Mouse (Mus musculus) ES-E14 (cell line): ENCODE data around the gene E2f4. TPM values are rescaled to one million over a fixed set of nuclear protein-coding genes. Genes with fewer than 3 reads are reported as not detected.

Source experiments
- DNase-seq: peaks from one replicate; pipeline ENCODE4 v3.0.0-alpha.2; 2013; ENCODE audit warnings: low read depth, low spot score
- H3K27ac ChIP-seq: 2 replicates; pipeline ENCODE4 v1.5.1; 2012; ENCODE audit warnings: low read depth, mild to moderate bottlenecking, low read length, moderate library complexity, mixed read lengths; ENCODE audit not compliant: poor library complexity, insufficient read depth, severe bottlenecking
- H3K36me3 ChIP-seq: 2 replicates; pipeline ENCODE4 v1.6.1; 2012; ENCODE audit warnings: mild to moderate bottlenecking, low read length, moderate library complexity, mixed read lengths; ENCODE audit not compliant: control insufficient read depth, poor library complexity, insufficient read depth, severe bottlenecking
- H3K4me1 ChIP-seq, 2 experiments: fragments of 150-350 bp in 1 of 2; sonication (generic) in 1 of 2; 2 replicates each; pipeline ENCODE4 v1.6.1; 2012; ENCODE audit warnings: low read length in 2 of 2, mild to moderate bottlenecking in 1 of 2, mixed read lengths in 1 of 2; ENCODE audit not compliant: control insufficient read depth in 2 of 2, insufficient read depth in 2 of 2, poor library complexity in 1 of 2
- H3K4me3 ChIP-seq, 2 experiments: fragments of 150-350 bp in 1 of 2; sonication (generic) in 1 of 2; 2 replicates each; pipeline ENCODE4 v1.5.1; 2012; ENCODE audit warnings: low read length in 2 of 2, low read depth in 1 of 2, mild to moderate bottlenecking in 1 of 2, mixed read lengths in 1 of 2; ENCODE audit not compliant: insufficient read depth in 1 of 2, poor library complexity in 1 of 2, severe bottlenecking in 1 of 2
- H3K9ac ChIP-seq: 2 replicates; pipeline ENCODE4 v1.6.1; 2012; ENCODE audit warnings: low read depth, mild to moderate bottlenecking, low read length, mixed read lengths; ENCODE audit not compliant: poor library complexity, insufficient read depth, severe bottlenecking
- H3K9me3 ChIP-seq: fragments of 150-350 bp; sonication (generic); 2 replicates; pipeline ENCODE4 v1.6.1; 2012; ENCODE audit warnings: low read depth, mild to moderate bottlenecking, low read length; ENCODE audit not compliant: control insufficient read depth, insufficient read depth
- CHD2 ChIP-seq: IDR thresholded peaks from 2 replicates; pipeline ENCODE4 v1.6.1; 2014; ENCODE audit warnings: mild to moderate bottlenecking, low read depth, low read length, inconsistent platforms
- HCFC1 ChIP-seq: IDR thresholded peaks from 2 replicates; pipeline ENCODE4 v1.6.1; 2012; ENCODE audit warnings: low read length, inconsistent platforms, borderline replicate concordance; ENCODE audit not compliant: insufficient read depth
- MAFK ChIP-seq: IDR thresholded peaks from 2 replicates; pipeline ENCODE4 v1.6.1; 2014; ENCODE audit warnings: mild to moderate bottlenecking, low read depth, low read length, inconsistent platforms; ENCODE audit not compliant: insufficient read depth
- ZC3H11A ChIP-seq: IDR thresholded peaks from 2 replicates; pipeline ENCODE4 v1.6.1; 2012; ENCODE audit warnings: low read depth, mild to moderate bottlenecking, inconsistent platforms, low read length, borderline replicate concordance
- ZNF384 ChIP-seq: IDR thresholded peaks from 2 replicates; pipeline ENCODE4 v1.6.1; 2012; ENCODE audit warnings: low read depth, low read length, inconsistent platforms
- in situ Hi-C, 2 experiments: fragments of 600-800 bp; cut with MboI; formaldehyde crosslinking; loops; one replicate each; pipeline ENCODE4 v1.15.1; 2025; ENCODE audit warnings: low sequenced_read_pairs in 2 of 2, inconsistent platforms in 1 of 2; ENCODE audit not compliant: unreplicated experiment in 2 of 2
- total RNA-seq: library from RNA; depleted of rRNA; stranded (reverse); fragments of 300-350 nt; gene quantifications from 2 replicates; pipeline ENCODE4 v1.2.3, GENCODE M21; 2012; rRNA removed

The E2f4 gene
- total RNA-seq: 66.8 and 67.1 TPM in 2 replicates

GRCm38 (mm10) chr8:105297511-105298192 lies at the start of gene E2f4:
E2f4 (plus strand) TSS chr8:105297663.
- H3K9ac ChIP-seq: peak within 1 kb of the TSS; percentile 95
- H3K4me3 ChIP-seq: peak within 1 kb of the TSS; percentile 92 to 93
- no peaks in the 10 kb centered on the region for H3K9me3 ChIP-seq
- peak; percentile 75 for DNase-seq
- H3K36me3 ChIP-seq: peaks cover 29% of the 10 kb centered on the region
- TF ChIP-seq HCFC1 (peak; percentile 64; the same call in 1 of the 2 replicates), ZC3H11A (no peak)
- peaks cover 2 to 23% of the 10 kb centered on the region in 2 experiments; a peak in 3 of 4 replicates for H3K4me1 ChIP-seq
- in situ Hi-C loops: no loop called here
- peak within 1 kb of the TSS; percentile 45 for H3K27ac ChIP-seq

- Histone ChIP-seq H3K4me1 (peaks cover 0 to 8% of the 10 kb centered on the region in 2 experiments; a peak in 2 of 4 replicates), H3K36me3 (peaks cover 52% of the 10 kb centered on the region), H3K9ac (no peak overlapping the region), H3K9me3 (no peaks in the 10 kb centered on the region), H3K4me3 (no peak overlapping the region), H3K27ac (no peak overlapping the region)
- TF ChIP-seq ZNF384 (no peak), CHD2 (no peak), HCFC1 (no peak), ZC3H11A (no peak), MAFK (no peak)
- DNase-seq: no peak
- in situ Hi-C loops: loop anchor here in 1 of 2 experiments (25.0 kb wide), 1 partner anchor 615 kb away; the partner anchor contains the start of genes Ciao2b and Rrad
These were observed 45.5 kb upstream of the E2f4 start for GRCm38 (mm10) chr8:105251954-105252353.

GRCm38 (mm10) chr8:105252680-105253537 lies 44.6 kb upstream of the E2f4 start:
- DNase-seq: no peak
- no peaks in the 10 kb centered on the region for H3K9me3 ChIP-seq
- no peak overlapping the region for H3K27ac ChIP-seq
- H3K9ac ChIP-seq: no peak overlapping the region
- in situ Hi-C loops: loop anchor here in 1 of 2 experiments (25.0 kb wide), 1 partner anchor 616 kb away; the partner anchor contains the start of genes Ciao2b and Rrad
- no peak overlapping the region for H3K4me3 ChIP-seq
- H3K36me3 ChIP-seq: peaks cover 48% of the 10 kb centered on the region
- H3K4me1 ChIP-seq: peaks cover 0 to 8% of the 10 kb centered on the region in 2 experiments; a peak in 2 of 4 replicates
- no peak for TF ChIP-seq ZNF384

DNA sequence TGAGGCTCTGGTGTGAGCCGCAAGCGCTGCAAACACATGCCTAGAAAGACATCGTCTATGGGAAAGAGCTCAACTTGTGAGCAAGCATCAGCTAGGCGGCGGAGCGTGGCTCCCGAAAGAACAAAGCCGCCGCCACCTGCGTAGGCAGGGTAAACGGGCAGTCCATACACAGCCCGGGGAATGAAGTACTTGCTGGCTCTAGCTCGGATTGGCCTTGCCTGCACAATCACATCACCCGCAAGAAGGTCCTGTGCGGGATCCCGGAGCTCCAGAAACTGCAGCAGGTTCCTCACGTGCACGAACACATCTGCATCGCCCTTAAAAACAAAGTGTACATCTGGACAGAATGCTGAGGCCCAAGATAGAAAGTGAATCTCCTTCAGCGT lies 43.7 kb upstream of the E2f4 start:
- TF ChIP-seq ZNF384: no peak
- TF ChIP-seq CHD2: no peak
- TF ChIP-seq MAFK: no peak
- TF ChIP-seq HCFC1: no peak
- TF ChIP-seq ZC3H11A: no peak
- H3K36me3 ChIP-seq: peaks cover 40% of the 10 kb centered on the region
- no peak overlapping the region for H3K27ac ChIP-seq
- no peaks in the 10 kb centered on the region for H3K9me3 ChIP-seq
- in situ Hi-C loops: loop anchor here in 1 of 2 experiments (25.0 kb wide), 1 partner anchor 616 kb away; the partner anchor contains the start of genes Ciao2b and Rrad
- peak overlapping the region; percentile 6 to 60; a peak in 3 of 4 replicates for H3K4me3 ChIP-seq
- H3K9ac ChIP-seq: peak overlapping the region; percentile 36; the same call in 1 of the 2 replicates
- no peak for DNase-seq
- H3K4me1 ChIP-seq: peaks cover 0 to 12% of the 10 kb centered on the region in 2 experiments; a peak in 2 of 4 replicates
